Mouse (Mus musculus) cerebellum, adult 11 months (tissue): ENCODE measurements around the gene Gm10837.

Source experiments
- DNase-seq: peaks from one replicate; pipeline ENCODE4 v3.0.0; 2022

Gm10837 gene

DNA sequence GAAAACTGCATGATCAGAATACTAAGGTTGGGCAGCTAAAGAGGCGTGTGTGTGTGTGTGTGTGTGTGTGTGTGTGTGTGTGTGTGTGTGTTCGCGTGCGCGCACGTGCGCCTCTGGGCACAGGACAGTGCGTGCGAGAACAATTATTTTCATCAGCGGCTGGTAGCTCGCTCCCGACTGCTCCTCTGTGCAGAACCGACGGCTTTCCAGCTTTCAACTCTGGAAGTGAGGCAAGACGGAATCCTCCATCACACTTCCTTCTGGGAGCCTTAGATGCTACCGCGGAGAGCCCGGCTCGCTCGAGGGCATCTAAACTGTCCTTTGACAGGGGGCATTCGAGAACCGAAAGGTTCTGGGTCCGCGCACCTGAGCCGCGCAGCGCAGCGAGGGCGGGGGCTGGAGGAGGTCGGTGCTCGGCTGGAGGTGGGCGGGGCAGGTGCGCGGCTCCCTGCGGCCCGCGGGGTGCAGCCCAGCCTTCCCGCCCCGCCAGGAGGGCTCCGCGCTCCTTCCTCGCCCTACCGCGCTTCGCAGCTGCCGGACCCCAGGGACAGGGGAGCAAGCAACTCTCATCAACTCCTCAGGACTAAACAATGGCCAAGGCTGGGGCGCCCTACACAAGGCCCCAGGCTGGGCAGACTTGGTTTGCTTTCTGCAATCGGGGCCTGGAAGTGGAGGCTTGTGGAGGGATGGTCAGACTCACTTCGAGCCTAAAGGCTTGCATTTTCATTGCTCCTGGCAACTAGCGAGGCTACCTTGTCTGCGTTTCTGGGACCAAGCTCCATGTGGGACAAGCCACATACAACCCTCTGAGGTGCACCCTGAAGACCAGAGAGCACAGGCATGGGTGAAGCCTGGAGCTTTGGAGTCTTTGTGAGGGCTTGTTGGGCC lies at the start of gene Gm10837:
Gene Gm10837 (plus strand): TSS at position 146 of the 888 bp plus-strand sequence.
- DNase-seq, result peak; percentile 64

- DNase-seq, result peak; percentile 26
Measured at GRCm38 (mm10) chr14:122449601-122450495, 40.5 kb upstream of the Gm10837 start.

GRCm38 (mm10) chr14:122450496-122451382 lies 39.6 kb upstream of the Gm10837 start, which contains the start of gene Gm5089:
Gm5089 (minus strand) TSS chr14:122451115.
- DNase-seq, result peak; percentile 65

- DNase-seq, result no peak
Measured at GRCm38 (mm10) chr14:122451551-122452145, 38.7 kb upstream of the Gm10837 start.

- no peak for DNase-seq
Measured at GRCm38 (mm10) chr14:122452701-122453387, 37.5 kb upstream of the Gm10837 start.

DNA sequence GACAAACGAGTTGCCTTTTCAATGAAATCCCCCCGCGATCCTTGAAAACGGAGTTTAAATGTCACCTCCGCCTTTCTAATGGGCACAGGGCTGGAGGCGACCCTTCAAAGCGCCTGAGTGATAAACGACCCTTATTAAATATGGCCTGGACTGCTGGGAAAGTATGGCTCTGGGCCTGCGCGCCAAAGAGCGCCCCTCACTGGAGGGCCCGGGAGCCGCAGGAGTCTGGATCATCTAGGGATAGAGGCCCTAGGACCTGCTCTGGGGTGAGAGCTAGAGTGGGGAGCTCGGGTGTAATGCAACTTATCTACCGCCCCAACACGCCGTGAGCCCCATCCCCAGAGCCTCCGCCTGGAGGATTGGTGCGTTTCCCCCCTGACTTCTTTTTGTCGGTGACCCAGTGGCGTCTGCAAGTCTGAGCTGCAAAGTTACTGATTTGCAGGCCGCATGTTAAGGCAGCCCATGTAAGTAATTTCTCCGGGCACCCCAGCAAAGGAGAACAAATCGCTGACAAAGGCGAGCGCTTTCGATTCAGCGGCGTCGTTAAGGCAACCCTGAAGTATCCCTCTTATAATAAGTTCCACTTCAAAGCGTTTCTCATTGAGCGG lies 36.9 kb upstream of the Gm10837 start:
- peak; percentile 48 for DNase-seq

- no peak for DNase-seq
Measured at GRCm38 (mm10) chr14:122453996-122454738, 36.2 kb upstream of the Gm10837 start.

DNA sequence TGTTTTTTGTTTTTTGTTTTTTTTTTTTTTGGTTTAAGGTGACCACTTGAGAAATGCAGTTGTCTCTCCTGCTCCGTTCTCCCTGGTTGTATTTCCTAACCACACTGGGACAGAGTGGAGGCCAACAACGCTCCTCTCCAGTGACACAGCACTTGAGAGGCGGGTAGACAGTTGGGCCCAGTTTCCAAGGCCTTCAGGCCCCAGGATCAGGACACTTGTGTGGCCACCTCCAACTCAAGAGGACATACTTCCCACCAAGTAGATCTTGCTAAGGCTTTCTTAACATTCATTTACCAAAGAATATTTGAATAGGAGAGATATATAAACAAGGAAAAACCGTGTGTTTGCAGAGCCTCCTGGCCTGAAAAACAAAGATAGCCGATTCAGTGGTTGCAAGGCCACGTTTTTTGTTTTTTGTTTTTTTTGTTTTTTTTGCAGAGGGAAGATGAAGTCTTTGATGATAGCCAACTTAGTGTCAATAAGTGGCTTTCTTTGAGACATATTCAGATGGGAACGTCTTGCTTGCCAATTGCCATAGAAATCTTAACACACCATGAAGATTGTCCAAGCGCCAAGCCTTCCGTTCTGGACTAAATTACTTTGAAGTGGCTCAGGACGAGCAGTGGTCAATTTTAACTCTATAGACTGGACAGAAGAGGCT lies 35.4 kb upstream of the Gm10837 start:
- no peak for DNase-seq

GRCm38 (mm10) chr14:122455562-122455958 lies 34.8 kb upstream of the Gm10837 start:
- DNase-seq, result no peak

DNA sequence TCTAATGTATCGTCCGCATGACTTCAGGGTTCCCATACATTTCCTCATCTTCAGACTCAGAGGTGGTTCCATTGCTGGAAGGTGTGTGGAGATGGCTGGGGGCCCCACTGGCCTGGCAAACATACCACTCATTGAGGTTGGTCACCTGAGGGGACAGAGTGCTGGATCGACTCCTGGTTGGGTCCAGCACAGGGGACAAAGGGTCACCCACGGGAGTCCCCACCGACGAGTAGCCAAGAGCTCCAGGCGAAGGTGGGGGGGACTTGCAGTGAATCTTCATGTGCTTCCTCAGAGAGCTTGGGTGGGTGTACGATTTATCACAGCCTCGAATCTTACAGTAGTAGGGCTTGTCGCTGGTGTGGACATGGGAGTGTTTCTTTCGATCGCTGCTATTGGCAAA lies 31.1 kb upstream of the Gm10837 start:
- DNase-seq, result peak; percentile 32

GRCm38 (mm10) chr14:122459776-122460175 lies 30.6 kb upstream of the Gm10837 start:
- DNase-seq, result no peak

DNA sequence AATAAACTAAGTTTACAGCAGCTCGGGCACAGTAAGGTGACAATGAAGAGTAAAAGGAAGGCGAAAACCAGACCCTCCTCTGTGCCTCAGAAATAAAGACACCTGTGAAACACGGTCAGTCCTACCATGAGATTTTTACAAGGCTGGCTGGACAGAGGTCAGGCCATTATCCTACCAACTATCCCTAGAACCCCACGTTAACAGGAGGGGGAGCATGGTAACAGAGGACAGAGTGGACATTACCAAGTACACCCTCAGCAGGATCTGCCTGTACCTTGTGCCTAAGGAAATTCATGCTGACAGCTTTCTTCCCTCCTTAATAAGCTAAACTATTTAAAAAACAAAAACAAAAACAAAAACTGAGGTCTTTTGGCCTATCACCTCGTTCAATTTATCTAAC lies 30.2 kb upstream of the Gm10837 start:
- no peak for DNase-seq

DNA sequence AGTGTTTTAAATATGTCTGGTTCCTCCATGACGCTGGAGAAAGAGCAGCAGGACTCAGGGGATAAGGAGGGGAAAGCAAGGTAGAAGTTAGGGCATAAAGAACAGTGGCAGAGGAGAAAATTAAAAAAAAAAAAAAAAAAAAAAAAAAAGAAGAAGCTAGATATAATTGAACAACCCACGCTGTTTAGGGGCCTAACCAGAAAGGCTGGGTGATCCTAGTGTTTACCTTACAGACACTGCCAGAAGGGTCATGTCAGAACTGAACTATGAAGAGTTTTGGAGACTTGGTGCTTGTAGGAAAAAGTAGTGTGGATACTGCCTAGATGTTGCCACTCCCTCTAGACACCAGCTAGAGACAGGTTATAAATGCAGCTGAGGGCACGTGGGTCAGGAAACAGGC lies 28.9 kb upstream of the Gm10837 start:
- no peak for DNase-seq

DNA sequence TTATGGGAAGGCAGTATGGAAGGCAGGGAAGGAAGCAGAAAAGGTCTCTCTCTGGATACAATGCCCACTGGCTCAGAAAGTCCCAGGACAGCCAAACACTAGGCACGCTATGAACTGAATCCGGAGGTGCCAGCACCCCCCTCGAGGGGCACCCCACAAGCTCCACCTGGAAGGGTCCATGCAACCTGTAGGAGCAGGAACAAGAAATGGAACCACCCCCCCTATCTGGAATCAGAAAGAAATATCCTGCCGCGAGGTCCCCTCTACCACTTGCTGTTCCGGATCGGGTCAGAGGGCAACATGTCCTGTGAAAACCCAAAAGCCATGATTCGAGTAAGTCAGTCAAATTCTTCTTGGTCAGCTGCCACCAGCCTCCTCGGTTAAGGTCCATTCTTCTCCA lies 28.4 kb upstream of the Gm10837 start:
- peak; percentile 41 for DNase-seq

DNA sequence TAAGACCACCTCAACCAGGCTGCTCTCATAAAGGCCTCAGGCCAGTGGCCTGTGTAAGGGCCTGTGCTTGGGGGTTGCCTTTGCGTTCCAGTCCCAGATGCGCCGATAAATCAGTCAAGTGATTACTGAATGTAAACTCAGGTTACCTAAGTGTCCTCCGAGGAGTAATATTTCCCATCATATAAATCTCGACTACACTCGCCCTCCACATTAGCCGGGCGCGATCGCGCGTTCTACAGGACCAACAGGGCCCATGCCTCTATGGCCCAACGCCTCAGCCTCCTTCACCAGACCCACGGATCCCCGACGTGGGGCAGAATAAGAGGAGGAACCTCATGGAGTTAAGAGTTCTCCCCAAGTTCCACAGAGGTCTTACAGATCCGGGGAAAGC lies 27.7 kb upstream of the Gm10837 start:
- DNase-seq, result peak; percentile 31

DNA sequence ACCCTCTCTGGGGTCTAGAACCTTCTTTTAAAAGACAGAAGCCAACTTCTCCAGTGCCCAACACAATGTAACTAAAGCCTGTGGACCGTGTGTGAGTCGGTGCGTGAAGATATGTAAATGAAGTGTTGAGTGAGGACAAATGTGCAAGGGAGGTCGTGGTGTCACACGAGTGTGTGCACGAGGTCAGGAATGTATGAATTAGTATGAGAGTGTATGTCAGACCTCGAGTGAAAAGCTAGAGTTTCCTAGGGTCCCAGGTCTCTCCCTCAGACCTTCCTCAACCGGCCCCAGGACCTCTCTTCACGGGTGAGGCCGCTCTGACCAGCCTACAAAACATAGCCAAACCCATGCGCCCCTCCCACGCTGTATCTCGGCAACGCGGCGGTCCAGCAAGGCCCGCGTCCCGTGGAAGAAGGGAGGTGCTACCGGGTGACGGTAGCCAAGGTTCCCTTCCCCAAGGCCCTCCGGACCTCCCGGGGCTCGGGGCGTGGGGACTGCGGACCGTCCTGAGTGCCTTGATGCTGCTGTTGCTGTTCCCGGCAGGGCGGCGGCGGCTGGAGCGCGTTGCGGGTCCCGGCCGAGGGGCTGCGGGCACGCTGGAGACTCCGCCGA lies 27.2 kb upstream of the Gm10837 start:
- DNase-seq, result peak; percentile 54

- DNase-seq, result peak; percentile 71
Measured at GRCm38 (mm10) chr14:122463734-122464341, 26.5 kb upstream of the Gm10837 start.

- no peak for DNase-seq
Measured at GRCm38 (mm10) chr14:122464351-122464762, 26.0 kb upstream of the Gm10837 start.
